Mouse (Mus musculus): ENCODE data around the gene Gprc6a.

- no peak for TF ChIP-seq CTCF (IDR thresholded peaks at IDR 0.05; ENCODE audit: control insufficient read depth, insufficient read depth, insufficient read length)
- no peak for TF ChIP-seq MYOD1 (IDR thresholded peaks at IDR 0.05; ENCODE audit: control insufficient read depth, insufficient read length, low read depth)
- no peak for TF ChIP-seq MAX (IDR thresholded peaks at IDR 0.05)
- no peak for TF ChIP-seq USF1 (IDR thresholded peaks at IDR 0.05; ENCODE audit: low read depth)
Measured at GRCm38 (mm10) chr10:51590139-51590574, 41.1 kb downstream of the Gprc6a start, which contains the start of gene Fam162b.
